Mouse (Mus musculus): Measurements from ENCODE around the gene Tnfsf13. TPM values are rescaled to one million over a fixed set of nuclear protein-coding genes. Genes with fewer than 3 reads are reported as not detected.

The Tnfsf13 gene
- polyA plus RNA-seq, 1 experiment from 2014 or later: 0.17 TPM

DNA sequence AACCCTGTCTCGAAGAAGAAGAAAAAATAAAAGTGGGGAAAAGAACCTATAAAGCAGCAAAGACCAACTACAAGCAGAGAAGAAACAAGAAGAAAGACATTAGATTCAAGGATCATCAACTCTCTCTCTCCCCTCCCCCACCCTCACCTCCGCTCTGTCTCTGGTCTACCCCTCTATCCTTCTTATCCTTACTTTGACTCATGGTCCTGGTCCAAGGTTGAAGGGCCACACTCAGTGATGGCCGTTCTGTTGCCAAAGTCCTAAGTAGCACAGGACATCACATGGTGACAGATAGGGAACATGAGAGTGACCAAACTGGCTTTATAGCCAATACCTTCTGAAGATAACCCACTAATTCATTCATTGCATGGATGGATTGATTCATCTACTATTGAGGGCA is 11.8 kb upstream of the Tnfsf13 start:
- 85% methylated on average over 3 of the region's 3 CpGs for WGBS (ENCODE audit: insufficient replicate concordance)
- ATAC-seq (ENCODE audit: low read depth): no peak
- no peak overlapping the region for H3K4me2 ChIP-seq (ENCODE audit: low read depth, low read length)

DNA sequence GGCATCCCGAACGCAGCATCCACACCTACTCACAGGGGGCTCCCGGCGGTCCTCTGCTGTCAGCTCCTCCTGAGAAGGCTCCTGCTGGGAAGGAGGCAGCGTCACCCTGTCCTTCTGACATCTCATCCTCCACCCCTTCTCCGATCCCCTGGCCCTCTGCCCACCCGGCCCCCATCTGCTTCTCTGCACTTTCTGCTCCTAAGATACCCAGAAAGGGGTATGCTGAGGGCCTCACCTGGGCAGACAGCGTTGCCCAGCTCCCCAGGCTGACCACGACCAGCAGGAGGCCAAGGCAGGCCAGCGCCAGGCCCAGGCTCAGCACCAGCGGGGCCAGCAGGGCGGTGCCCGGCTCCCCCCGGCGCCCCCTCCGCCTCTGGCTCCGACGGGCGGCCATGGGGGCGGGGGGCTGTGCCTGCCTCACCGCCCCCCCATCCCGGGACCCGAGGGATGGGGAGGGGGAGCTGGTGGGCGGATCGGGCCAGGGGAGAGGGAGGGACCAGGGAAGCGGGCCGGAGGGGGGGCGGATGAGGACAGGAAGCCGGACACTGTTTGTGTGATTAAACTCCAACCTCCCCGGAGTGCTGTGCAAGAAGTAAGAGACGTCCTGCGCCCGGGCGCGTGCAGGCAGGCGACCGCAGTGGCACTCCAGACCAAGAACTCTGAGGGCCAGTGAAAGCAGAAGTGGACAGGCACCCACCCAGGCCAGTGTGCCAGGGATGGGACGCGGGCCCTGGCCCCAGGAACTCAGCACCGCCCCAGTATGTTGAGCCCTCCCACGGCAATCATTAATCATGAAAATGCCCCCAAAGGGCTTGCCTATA is 10.0 kb upstream of the Tnfsf13 start, which contains the start of the genes Tnfsf12 and Tnfsfm13:
TSS of gene Tnfsf12 (minus strand) at position 489 of the 821 bp plus-strand sequence.
TSS of gene Tnfsfm13 (minus strand) at position 738 of the 821 bp plus-strand sequence.
- Histone ChIP-seq H3K27ac (ENCODE audit: low read length) (peak within 1 kb of the TSS; percentile 54), H3K4me3 (ENCODE audit: low read depth, low read length) (peak within 1 kb of the TSS; percentile 57), H3K9me3 (replicated peaks; ENCODE audit: control insufficient read depth, low read length) (no peaks in the 10 kb centered on the region), H3K27me3 (ENCODE audit: control insufficient read depth, insufficient read depth, low read depth, low read length) (no peaks in the 10 kb centered on the region; the same call in 1 of the 2 replicates), H3K4me2 (ENCODE audit: low read depth, low read length) (peak within 1 kb of the TSS; percentile 60), H3K36me3 (ENCODE audit: control insufficient read depth, insufficient read depth) (no peaks in the 10 kb centered on the region), H3K4me1 (ENCODE audit: control insufficient read depth, low read depth, low read length) (peaks cover 8% of the 10 kb centered on the region), H3K9ac (ENCODE audit: low read depth, low read length) (peak within 1 kb of the TSS; percentile 57)
- 8% methylated on average over 40 of the region's 41 CpGs for WGBS (ENCODE audit: insufficient replicate concordance)
- ATAC-seq (ENCODE audit: low read depth): peak; percentile 41; the same call in 1 of the 2 replicates

More for the DNA sequence above, 11.8 kb upstream of the Tnfsf13 start:
- Histone ChIP-seq H3K9ac (ENCODE audit: low read depth, low read length) (no peak overlapping the region), H3K4me3 (ENCODE audit: low read depth, low read length) (no peak overlapping the region), H3K27ac (ENCODE audit: low read length) (no peak overlapping the region), H3K36me3 (ENCODE audit: control insufficient read depth, insufficient read depth) (no peaks in the 10 kb centered on the region), H3K4me1 (ENCODE audit: control insufficient read depth, low read depth, low read length) (peaks cover 5% of the 10 kb centered on the region), H3K9me3 (replicated peaks; ENCODE audit: control insufficient read depth, low read length) (no peaks in the 10 kb centered on the region), H3K27me3 (ENCODE audit: control insufficient read depth, insufficient read depth, low read depth, low read length) (no peaks in the 10 kb centered on the region; the same call in 1 of the 2 replicates)

DNA sequence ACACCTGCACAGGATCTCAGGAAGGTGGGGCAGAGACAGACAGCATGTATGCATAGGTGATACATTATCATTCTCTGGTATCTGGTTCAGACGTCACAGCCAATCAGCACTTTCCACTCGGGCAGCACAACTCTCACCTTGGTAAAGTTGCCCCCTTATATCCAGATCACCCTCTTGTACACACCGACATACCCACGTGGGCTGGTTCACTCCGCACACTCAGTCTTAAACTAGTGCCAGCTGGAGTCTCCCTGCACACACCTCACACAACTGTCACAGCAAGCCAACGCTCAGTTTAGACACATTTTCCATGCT is 9.4 kb upstream of the Tnfsf13 start:
- H3K4me3 ChIP-seq (ENCODE audit: low read depth, low read length): peak overlapping the region; percentile 57
- H3K4me2 ChIP-seq (ENCODE audit: low read depth, low read length): peak overlapping the region; percentile 60
- H3K27me3 ChIP-seq (ENCODE audit: control insufficient read depth, insufficient read depth, low read depth, low read length): no peaks in the 10 kb centered on the region; the same call in 1 of the 2 replicates
- no peak overlapping the region for H3K27ac ChIP-seq (ENCODE audit: low read length)
- WGBS (ENCODE audit: insufficient replicate concordance): 48% methylated on average over 6 of the region's 6 CpGs
- no peak for ATAC-seq (ENCODE audit: low read depth)
- peaks cover 8% of the 10 kb centered on the region for H3K4me1 ChIP-seq (ENCODE audit: control insufficient read depth, low read depth, low read length)
- no peaks in the 10 kb centered on the region for H3K9me3 ChIP-seq (replicated peaks; ENCODE audit: control insufficient read depth, low read length)
- no peak overlapping the region; the same call in 1 of the 2 replicates for H3K9ac ChIP-seq (ENCODE audit: low read depth, low read length)
- no peaks in the 10 kb centered on the region for H3K36me3 ChIP-seq (ENCODE audit: control insufficient read depth, insufficient read depth)

DNA sequence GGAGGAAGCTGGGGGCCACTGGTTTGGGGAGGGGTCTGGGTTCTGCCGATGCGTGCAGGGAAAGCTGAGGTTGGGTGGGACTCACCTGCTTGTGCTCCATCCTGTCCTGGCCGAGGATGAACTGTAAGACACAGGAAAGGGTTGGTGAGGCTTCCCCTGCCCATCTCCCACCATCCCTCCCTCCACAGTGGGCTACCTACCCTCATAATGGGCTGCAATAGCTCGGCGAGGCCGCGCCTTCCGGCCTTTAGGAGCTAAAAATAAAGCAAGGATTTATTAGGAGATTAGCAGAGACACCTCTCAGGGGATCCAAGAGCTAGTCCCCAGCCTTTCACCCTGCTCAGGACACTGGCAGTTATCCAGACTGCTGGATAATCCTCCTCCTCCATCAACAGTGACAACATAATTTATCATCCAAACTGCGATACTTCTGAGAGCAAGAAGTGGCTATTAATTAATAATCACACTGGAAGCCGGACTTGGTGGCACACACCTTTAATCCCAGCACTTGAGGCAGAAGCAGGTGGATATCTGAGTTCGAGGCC is 7.9 kb upstream of the Tnfsf13 start:
- Histone ChIP-seq H3K9me3 (replicated peaks; ENCODE audit: control insufficient read depth, low read length) (no peaks in the 10 kb centered on the region), H3K27me3 (ENCODE audit: control insufficient read depth, insufficient read depth, low read depth, low read length) (no peaks in the 10 kb centered on the region; the same call in 1 of the 2 replicates), H3K4me3 (ENCODE audit: low read depth, low read length) (no peak overlapping the region), H3K27ac (ENCODE audit: low read length) (no peak overlapping the region), H3K9ac (ENCODE audit: low read depth, low read length) (no peak overlapping the region), H3K4me1 (ENCODE audit: control insufficient read depth, low read depth, low read length) (peaks cover 8% of the 10 kb centered on the region), H3K36me3 (ENCODE audit: control insufficient read depth, insufficient read depth) (no peaks in the 10 kb centered on the region), H3K4me2 (ENCODE audit: low read depth, low read length) (no peak overlapping the region)
- 51% methylated on average over 11 of the region's 11 CpGs for WGBS (ENCODE audit: insufficient replicate concordance)
- no peak for ATAC-seq (ENCODE audit: low read depth)

DNA sequence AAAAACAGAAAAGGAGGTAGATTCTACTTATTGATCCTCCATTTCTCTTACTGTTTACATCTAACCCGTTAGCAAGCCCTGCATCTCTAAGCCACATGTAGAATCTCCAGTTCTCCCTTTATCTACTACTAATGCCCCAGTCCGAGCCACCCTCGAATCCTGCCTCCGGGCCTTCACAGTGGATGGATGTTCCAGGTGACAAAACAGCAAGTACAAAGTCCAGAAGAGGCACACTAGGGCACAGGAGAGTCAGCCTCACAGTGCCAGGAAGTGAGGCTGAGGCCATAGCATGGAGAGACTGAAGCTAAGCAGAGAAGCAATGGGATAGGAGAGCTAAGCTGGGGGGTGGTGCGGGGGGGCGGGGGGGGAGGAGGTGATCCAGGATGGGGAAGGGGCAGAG is 7.3 kb upstream of the Tnfsf13 start:
- Histone ChIP-seq H3K4me2 (ENCODE audit: low read depth, low read length) (no peak overlapping the region), H3K27me3 (ENCODE audit: control insufficient read depth, insufficient read depth, low read depth, low read length) (no peaks in the 10 kb centered on the region; the same call in 1 of the 2 replicates), H3K4me1 (ENCODE audit: control insufficient read depth, low read depth, low read length) (peaks cover 8% of the 10 kb centered on the region), H3K36me3 (ENCODE audit: control insufficient read depth, insufficient read depth) (no peaks in the 10 kb centered on the region), H3K9me3 (replicated peaks; ENCODE audit: control insufficient read depth, low read length) (no peaks in the 10 kb centered on the region), H3K9ac (ENCODE audit: low read depth, low read length) (no peak overlapping the region), H3K4me3 (ENCODE audit: low read depth, low read length) (no peak overlapping the region), H3K27ac (ENCODE audit: low read length) (no peak overlapping the region)
- 63% methylated on average over 6 of the region's 6 CpGs for WGBS (ENCODE audit: insufficient replicate concordance)
- peak; percentile 66 for ATAC-seq (ENCODE audit: low read depth)

DNA sequence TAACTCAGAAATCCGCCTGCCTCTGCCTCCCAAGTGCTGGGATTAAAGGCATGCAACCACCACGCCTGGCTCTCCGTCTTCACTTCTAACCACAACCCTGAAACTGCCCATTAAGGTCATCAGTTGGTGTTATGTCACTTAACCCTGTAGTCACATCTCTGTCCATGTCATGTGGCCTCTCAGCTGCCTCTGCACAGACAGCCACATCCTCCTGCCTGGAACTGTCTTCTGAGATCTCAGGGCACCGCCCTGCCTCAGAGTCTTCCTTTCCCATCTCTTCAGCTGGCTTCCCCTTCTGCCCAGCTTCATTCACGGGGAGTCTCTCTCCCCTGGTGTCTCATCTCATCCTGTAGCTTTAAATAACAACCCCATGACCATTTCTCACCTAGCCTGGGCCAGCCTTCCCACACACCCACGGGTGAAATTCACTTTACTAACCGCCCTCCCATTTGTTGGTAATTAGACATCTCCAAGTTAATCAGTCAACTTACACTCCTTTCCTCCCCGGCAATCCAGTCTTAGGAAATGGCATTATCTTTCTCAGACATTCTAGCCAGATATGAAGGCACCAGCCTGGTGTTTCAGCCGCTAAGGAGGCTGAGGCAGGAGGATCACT is 6.7 kb upstream of the Tnfsf13 start:
- H3K36me3 ChIP-seq (ENCODE audit: control insufficient read depth, insufficient read depth): no peaks in the 10 kb centered on the region
- H3K9me3 ChIP-seq (replicated peaks; ENCODE audit: control insufficient read depth, low read length): no peaks in the 10 kb centered on the region
- no peaks in the 10 kb centered on the region; the same call in 1 of the 2 replicates for H3K27me3 ChIP-seq (ENCODE audit: control insufficient read depth, insufficient read depth, low read depth, low read length)
- no peak overlapping the region for H3K27ac ChIP-seq (ENCODE audit: low read length)
- H3K9ac ChIP-seq (ENCODE audit: low read depth, low read length): no peak overlapping the region
- WGBS (ENCODE audit: insufficient replicate concordance): 31% methylated on average over 9 of the region's 9 CpGs
- H3K4me2 ChIP-seq (ENCODE audit: low read depth, low read length): no peak overlapping the region
- H3K4me3 ChIP-seq (ENCODE audit: low read depth, low read length): no peak overlapping the region
- no peak for ATAC-seq (ENCODE audit: low read depth)
- peaks cover 8% of the 10 kb centered on the region for H3K4me1 ChIP-seq (ENCODE audit: control insufficient read depth, low read depth, low read length)

DNA sequence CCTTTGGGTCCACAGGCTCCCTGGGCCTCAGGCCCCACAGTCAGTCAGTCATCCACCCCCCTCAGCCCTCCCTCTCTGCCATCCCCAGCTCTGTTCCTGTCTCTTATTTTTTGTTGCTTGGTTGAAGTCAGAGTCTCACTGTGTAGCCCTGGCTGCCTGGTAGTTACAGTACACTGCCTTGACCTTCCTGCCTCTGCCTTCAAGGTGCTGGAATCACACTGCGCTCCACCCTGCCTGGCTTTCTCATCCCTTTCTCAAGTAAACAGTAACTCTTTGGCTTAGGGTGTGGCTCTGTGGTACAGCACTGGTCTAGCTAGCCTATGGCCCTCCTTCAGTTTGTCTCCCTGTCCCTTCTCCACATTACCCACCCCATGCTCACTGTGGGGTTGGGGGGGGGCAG is 4.3 kb upstream of the Tnfsf13 start:
- no peak overlapping the region for H3K4me2 ChIP-seq (ENCODE audit: low read depth, low read length)
- no peaks in the 10 kb centered on the region for H3K9me3 ChIP-seq (replicated peaks; ENCODE audit: control insufficient read depth, low read length)
- H3K4me1 ChIP-seq (ENCODE audit: control insufficient read depth, low read depth, low read length): peaks cover 16% of the 10 kb centered on the region
- 75% methylated on average over 1 of the region's 1 CpGs for WGBS (ENCODE audit: insufficient replicate concordance)
- H3K27me3 ChIP-seq (ENCODE audit: control insufficient read depth, insufficient read depth, low read depth, low read length): no peaks in the 10 kb centered on the region; the same call in 1 of the 2 replicates
- no peak overlapping the region for H3K27ac ChIP-seq (ENCODE audit: low read length)
- H3K36me3 ChIP-seq (ENCODE audit: control insufficient read depth, insufficient read depth): no peaks in the 10 kb centered on the region
- ATAC-seq (ENCODE audit: low read depth): no peak
- H3K4me3 ChIP-seq (ENCODE audit: low read depth, low read length): no peak overlapping the region
- H3K9ac ChIP-seq (ENCODE audit: low read depth, low read length): no peak overlapping the region

DNA sequence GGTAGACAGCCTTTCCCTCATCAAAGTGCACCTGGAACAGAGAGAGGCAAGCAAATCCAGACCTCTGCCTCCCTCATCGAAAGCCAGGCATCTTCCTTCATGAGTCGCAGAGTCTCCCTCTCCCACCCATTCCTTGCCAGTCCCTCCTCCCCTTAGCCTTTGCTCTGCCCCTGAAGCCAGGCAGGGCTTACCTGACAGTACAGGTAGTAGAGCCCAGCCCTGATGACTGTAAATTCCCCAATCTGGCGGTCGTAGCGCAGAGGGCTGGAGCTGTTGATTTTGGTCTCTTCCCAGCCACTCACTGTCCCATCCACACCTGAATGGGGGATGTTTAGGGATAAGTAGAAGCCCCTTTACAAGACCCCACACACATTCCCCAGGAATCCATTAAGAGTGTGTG is 1.5 kb upstream of the Tnfsf13 start:
- no peak overlapping the region for H3K4me2 ChIP-seq (ENCODE audit: low read depth, low read length)
- ATAC-seq (ENCODE audit: low read depth): no peak

DNA sequence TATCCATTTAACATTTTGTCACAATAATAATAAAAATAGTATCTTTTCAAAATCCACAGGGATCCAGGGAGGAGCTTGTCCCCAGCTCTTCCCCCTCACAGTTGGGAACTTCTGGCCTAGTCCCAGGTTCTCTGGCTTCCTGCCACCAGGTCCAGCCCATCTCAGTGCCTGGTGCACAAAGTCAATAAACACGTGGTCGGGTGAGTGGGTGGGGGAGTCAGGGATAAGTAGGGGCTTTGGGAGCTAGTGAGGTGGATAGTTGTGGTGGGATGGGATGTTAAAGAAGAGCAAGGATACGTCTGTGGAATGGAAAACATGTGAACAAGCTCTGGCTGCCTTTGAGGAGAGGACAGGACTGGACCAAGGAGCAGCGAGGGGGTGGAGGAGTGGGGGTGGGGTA is 793 bp upstream of the Tnfsf13 start:
- H3K4me3 ChIP-seq (ENCODE audit: low read depth, low read length): no peak overlapping the region
- no peak overlapping the region for H3K4me2 ChIP-seq (ENCODE audit: low read depth, low read length)
- ATAC-seq (ENCODE audit: low read depth): no peak
- H3K4me1 ChIP-seq (ENCODE audit: control insufficient read depth, low read depth, low read length): peaks cover 23% of the 10 kb centered on the region
- no peaks in the 10 kb centered on the region for H3K27me3 ChIP-seq (ENCODE audit: control insufficient read depth, insufficient read depth, low read depth, low read length)
- H3K27ac ChIP-seq (ENCODE audit: low read length): no peak overlapping the region
- H3K36me3 ChIP-seq (ENCODE audit: control insufficient read depth, insufficient read depth): no peaks in the 10 kb centered on the region
- H3K9me3 ChIP-seq (replicated peaks; ENCODE audit: control insufficient read depth, low read length): no peaks in the 10 kb centered on the region
- 37% methylated on average over 4 of the region's 4 CpGs for WGBS (ENCODE audit: insufficient replicate concordance)
- H3K9ac ChIP-seq (ENCODE audit: low read depth, low read length): no peak overlapping the region

More for the DNA sequence above, 1.5 kb upstream of the Tnfsf13 start:
- WGBS (ENCODE audit: insufficient replicate concordance): 48% methylated on average over 5 of the region's 5 CpGs
- Histone ChIP-seq H3K27me3 (ENCODE audit: control insufficient read depth, insufficient read depth, low read depth, low read length) (no peaks in the 10 kb centered on the region), H3K9me3 (replicated peaks; ENCODE audit: control insufficient read depth, low read length) (no peaks in the 10 kb centered on the region), H3K27ac (ENCODE audit: low read length) (no peak overlapping the region), H3K36me3 (ENCODE audit: control insufficient read depth, insufficient read depth) (no peaks in the 10 kb centered on the region), H3K4me1 (ENCODE audit: control insufficient read depth, low read depth, low read length) (peaks cover 22% of the 10 kb centered on the region), H3K9ac (ENCODE audit: low read depth, low read length) (no peak overlapping the region), H3K4me3 (ENCODE audit: low read depth, low read length) (no peak overlapping the region)

All from liver, embryonic 16.5 days (tissue).